Mouse (Mus musculus) gastrocnemius, postnatal 14 days (tissue): Measurements from ENCODE around the gene Asdurf. TPM values are rescaled to one million over a fixed set of nuclear protein-coding genes. Genes with fewer than 3 reads are reported as not detected.
"Not testable (repeated sequence)": the region's sequence is repeated elsewhere in the genome, so short reads cannot be mapped to it uniquely, and the experiment has no call there.

Source experiments
- DNase-seq: peaks from one replicate; pipeline ENCODE4 v3.0.0; 2021; ENCODE audit warnings: mixed read lengths
- intact Hi-C: fragments of 180-260 bp; cut with DNase I; formaldehyde crosslinking; loops from one replicate; pipeline ENCODE4 v1.15.1; 2025; ENCODE audit warnings: low total_unique reads
- long read RNA-seq, 2 experiments: library from polyadenylated mRNA; stranded (forward); transcript quantifications; one replicate each; pipeline ENCODE4 v2.0.0; 2021
- total RNA-seq, 2 experiments: library from RNA; stranded (reverse); gene quantifications; 2 replicates each; pipeline ENCODE4 v1.2.3; 2021

Asdurf gene
- 1 to 10 TPM; 3.2 to 3.9 TPM for total RNA-seq
- long read RNA-seq, experiment 1: 0 reads
- long read RNA-seq, experiment 2, partial matches to known transcripts: 0 of 4 reads
- long read RNA-seq, experiment 2, other reads (novel, unspliced or antisense): 0 of 4 reads

GRCm38 (mm10) chr1:53352327-53353261, at the start of gene Asdurf, which contains the start of the genes Gm28551 and Asnsd1:
Gene Asdurf (minus strand): TSS chr1:53352619.
Gene Gm28551 (minus strand): TSS chr1:53352667.
Gene Asnsd1 (minus strand): TSS chr1:53352752.
- intact Hi-C loops: no loop called here
- DNase-seq: peak; percentile 97

- intact Hi-C loops: not testable (repeated sequence)
- peak; percentile 22 for DNase-seq
Measured at GRCm38 (mm10) chr1:53393936-53394760, 41.7 kb upstream of the Asdurf start.

DNA sequence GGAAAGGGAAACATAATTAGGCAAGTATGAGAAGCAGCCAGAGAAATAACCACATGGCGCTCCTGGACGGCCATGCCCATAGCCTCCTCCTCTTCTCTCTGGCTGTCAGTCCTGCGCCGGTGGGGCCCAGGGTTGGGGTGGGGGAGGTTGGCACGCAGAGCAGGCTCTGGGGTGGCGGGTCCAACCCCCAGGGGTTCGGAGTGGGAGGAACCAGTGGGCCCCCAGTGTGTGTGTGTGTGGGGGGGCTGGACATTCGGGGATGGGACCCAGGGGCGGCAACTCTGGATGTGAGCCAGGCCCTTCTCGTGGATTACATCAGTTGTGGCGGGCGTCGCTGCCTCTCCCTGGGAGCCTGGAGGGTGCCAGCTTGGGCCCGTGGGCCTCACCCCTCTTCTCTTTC, 36.3 kb upstream of the Asdurf start:
- intact Hi-C loops: no loop called here
- DNase-seq: no peak

- no peak for DNase-seq
- intact Hi-C loops: no loop called here
Measured at GRCm38 (mm10) chr1:53384085-53384688, 31.8 kb upstream of the Asdurf start.

DNA sequence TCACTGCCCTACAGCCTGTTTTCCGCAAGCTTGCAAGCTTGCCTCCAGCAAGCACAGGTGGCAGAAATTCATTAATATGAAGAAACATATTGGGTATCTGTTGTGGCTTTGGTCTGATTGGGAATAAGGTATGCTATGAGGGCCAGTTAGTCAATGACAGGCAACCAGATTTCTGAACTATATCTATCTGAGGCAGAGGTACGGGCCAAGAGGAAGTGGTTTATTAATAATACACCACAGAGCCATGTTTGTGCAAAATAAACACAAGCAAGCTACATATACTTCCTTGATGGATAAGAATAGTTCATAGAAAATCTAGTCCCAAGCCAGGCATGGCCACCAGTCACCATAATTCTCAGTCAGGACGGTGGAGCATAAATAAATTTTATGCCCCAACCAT, 25.3 kb upstream of the Asdurf start:
- DNase-seq: no peak
- intact Hi-C loops: no loop called here

DNA sequence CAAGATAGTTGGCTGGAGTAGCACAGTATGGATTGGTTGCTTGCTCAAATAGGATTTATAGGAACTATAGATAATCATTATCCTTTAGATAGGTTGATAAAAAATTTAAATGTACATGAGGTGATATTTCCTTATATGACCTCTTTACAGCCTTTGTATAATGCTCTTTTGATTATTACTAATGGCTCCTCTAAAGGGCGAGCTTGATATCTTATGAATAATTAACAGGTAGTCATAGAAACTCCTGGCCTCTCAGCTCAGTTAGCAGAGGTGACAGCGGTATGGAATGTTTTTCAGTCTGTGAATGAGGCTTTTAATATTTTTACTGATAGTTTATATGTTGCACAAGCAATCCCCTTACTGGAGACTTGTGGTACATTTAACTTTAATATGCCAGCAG, 23.5 kb upstream of the Asdurf start:
- DNase-seq, intact Hi-C loops: not testable (repeated sequence)

DNA sequence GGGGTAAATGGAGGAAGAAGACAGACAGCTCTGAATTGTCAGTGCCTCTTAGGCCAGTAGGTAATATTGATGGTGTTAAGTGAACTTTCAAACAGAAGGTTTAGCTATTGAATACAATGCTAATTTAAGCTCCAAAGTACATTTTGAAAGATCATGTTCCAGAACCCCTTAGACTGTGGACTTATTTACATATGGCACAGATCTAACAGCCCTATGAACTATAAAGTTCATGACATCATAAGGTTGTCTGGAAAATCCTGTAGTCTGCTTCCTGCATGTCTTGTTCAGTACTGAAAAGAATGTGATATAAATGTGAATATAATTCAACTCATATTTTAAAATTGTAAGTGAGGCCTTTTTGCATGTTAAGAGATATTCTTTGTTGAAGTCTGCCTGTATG, 6.6 kb upstream of the Asdurf start:
- intact Hi-C loops: no loop called here
- no peak for DNase-seq

DNA sequence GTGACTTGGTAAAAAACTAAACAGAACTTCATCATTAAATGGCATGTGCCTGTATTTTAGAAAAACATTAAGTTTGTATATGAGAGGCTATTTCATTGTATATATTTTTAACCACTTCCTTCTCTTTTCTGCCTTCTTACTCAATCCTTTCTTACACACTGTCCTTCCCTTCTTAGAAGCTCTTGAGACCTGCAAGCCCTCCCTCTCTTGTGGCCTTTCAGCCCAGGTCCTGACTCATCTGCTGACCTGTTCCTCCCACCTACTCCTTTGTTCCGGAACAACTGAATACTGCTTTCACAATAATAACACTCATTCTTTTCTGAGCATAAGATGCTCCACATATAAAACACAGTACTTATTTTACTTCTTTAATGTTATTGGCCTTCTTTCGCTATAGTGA, 11.3 kb downstream of the Asdurf start:
- intact Hi-C loops: no loop called here
- DNase-seq: no peak

GRCm38 (mm10) chr1:53337403-53337802, 15.0 kb downstream of the Asdurf start:
- DNase-seq, intact Hi-C loops: not testable (repeated sequence)

GRCm38 (mm10) chr1:53335465-53335864, 17.0 kb downstream of the Asdurf start:
- DNase-seq: no peak
- intact Hi-C loops: no loop called here

GRCm38 (mm10) chr1:53333527-53333926, 18.9 kb downstream of the Asdurf start:
- DNase-seq, intact Hi-C loops: not testable (repeated sequence)

DNA sequence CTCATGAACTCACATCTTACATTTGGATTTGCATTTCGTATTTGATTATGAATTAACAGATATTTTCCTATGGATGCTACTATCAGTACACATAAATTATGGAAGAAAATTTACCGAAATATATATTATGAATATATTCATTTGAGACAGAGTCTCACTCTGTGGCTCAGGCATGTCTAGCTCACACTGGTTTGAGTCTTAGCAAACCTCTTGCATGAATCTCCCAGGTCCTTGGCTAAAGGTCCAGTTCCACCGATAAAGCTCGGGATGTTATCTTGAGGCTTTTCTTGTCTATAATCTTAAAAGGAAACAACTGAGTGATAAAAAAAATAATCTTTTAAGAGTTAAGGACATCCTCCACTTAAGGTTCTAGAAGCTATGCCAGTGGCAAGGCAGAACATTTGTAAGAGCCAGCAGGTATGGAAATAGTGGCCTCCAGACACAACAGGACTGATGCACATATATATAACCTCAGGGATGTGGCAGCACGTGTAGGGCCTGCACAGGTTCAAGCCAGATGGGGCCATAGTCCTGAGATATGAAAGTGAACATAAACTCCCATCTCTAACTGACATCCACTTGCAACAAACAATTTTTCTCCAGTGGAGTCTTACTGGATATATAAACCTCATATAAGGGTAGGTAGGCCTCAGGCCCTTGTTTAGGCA, 27.5 kb downstream of the Asdurf start:
- intact Hi-C loops: no loop called here
- DNase-seq: no peak

- DNase-seq: no peak
- intact Hi-C loops: no loop called here
Measured at GRCm38 (mm10) chr1:53324277-53324676, 28.1 kb downstream of the Asdurf start.

- intact Hi-C loops: no loop called here
- DNase-seq: no peak
Measured at GRCm38 (mm10) chr1:53323254-53323653, 29.2 kb downstream of the Asdurf start.

DNA sequence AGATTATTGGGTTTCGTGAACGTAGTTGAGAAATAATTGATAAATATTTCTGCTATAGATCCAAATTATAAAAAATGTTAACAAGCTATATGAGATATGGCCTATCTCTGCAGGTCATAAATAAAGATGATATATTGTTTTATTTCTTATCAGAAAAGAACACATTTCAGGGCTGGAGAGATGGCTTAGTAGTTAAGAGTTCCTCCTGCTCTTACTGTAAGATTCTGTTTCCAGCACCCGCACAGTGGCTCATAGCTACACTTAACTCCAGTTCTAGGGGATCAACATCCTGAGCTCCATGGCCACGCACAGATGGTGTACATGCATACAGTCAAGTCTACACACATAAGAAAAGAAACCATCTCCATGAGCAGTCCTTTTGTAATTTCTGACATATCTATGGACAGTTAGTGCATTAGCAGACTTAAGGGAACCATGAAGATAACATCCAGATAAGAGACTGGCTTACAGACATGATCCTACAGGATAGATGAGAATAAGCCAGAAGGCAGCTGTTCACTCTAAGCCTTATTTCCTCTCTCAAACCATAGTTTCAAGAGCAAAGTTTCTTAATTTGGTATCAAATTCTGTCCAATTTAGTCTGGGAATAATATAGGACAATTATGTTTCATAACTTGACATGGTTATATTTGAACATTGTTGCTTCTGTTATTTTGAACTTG, 30.6 kb downstream of the Asdurf start:
- intact Hi-C loops: no loop called here
- no peak for DNase-seq

DNA sequence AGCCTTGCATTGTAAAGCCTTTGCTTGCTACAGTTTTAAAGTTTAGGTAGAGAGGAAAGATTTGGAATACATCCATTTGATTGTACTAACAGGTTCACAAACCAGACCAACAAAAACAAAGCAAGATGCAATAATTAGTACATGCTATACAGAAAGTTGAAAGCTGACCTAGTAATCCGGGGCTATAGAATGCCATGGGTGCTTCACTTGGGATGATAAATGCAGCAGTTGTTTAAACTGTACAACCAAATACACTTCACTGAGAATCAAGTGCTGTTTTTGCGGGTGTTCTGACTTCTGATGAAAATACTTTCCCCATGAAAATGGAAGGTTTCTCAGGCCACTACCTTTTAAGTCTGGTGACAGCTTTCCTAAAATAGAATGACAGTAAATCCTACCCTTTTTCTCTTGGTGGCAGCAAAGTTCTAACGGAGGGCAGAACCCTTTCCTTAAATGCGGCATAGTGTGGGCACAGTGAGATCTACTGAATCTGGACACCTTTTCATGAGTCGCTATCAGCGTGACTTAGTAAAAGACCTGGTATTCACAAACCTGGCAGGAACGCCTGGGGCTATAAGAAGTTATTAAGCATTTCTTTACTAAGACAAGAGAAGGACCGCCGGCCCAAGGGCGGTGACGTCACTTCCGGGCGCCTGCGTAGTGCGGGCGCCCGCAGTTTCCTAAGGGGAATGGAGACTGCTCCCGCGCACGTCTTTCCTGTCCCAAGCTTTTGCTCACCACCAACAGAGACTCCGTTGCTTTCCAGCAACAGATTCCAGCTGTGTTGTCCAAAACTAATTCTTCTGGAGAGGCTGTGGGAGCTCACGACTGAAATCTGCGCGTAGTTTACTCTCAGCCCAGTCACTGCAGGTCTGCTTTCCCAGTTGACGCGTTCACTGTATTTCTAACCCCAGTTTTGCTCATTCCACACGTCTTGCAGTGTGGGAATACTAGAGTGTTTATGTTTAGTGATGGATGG, 39.1 kb downstream of the Asdurf start, which contains the start of gene Osgepl1:
Gene Osgepl1, plus strand, starts transcription at position 636 of the 979 bp plus-strand sequence.
- DNase-seq: peak; percentile 84
- intact Hi-C loops: no loop called here

- intact Hi-C loops: no loop called here
- DNase-seq: no peak
Measured at GRCm38 (mm10) chr1:53300506-53300905, 51.9 kb downstream of the Asdurf start.
